Mouse (Mus musculus) neural tube, embryonic 10.5 days (tissue): ENCODE data around the gene Hlf.

Source experiments
- DNase-seq: peaks from one replicate; pipeline ENCODE4 v3.0.0-alpha.2; 2017; ENCODE audit warnings: low spot score; ENCODE audit errors: extremely low spot score

Gene Hlf

GRCm38 (mm10) chr11:90390817-90391173 is at the start of gene Hlf:
Hlf (minus strand) TSS chr11:90390895.
- DNase-seq, result peak; percentile 91

GRCm38 (mm10) chr11:90438768-90439167 is 48.1 kb upstream of the Hlf start:
- no peak for DNase-seq

- DNase-seq, result no peak
Observed at GRCm38 (mm10) chr11:90425207-90425525, 34.5 kb upstream of the Hlf start.

GRCm38 (mm10) chr11:90424334-90425206 is 33.9 kb upstream of the Hlf start:
- peak; percentile 44 for DNase-seq

GRCm38 (mm10) chr11:90423896-90424295 is 33.2 kb upstream of the Hlf start:
- no peak for DNase-seq

- DNase-seq, result no peak
Observed at GRCm38 (mm10) chr11:90419706-90420105, 29.0 kb upstream of the Hlf start.

- DNase-seq, result peak; percentile 95
Observed at GRCm38 (mm10) chr11:90417921-90418320, 27.2 kb upstream of the Hlf start.

GRCm38 (mm10) chr11:90417011-90417410 is 26.3 kb upstream of the Hlf start:
- DNase-seq, result no peak

GRCm38 (mm10) chr11:90398850-90399249 is 8.2 kb upstream of the Hlf start:
- DNase-seq, result no peak

GRCm38 (mm10) chr11:90391271-90392185 is 833 bp upstream of the Hlf start:
- DNase-seq, result peak; percentile 32

- peak; percentile 49 for DNase-seq
Observed at GRCm38 (mm10) chr11:90389902-90390816, 536 bp downstream of the Hlf start.

GRCm38 (mm10) chr11:90389174-90389901 is 1.4 kb downstream of the Hlf start:
- peak; percentile 50 for DNase-seq

GRCm38 (mm10) chr11:90387501-90388440 is 2.9 kb downstream of the Hlf start:
- no peak for DNase-seq

GRCm38 (mm10) chr11:90382005-90382611 is 8.6 kb downstream of the Hlf start:
- no peak for DNase-seq

GRCm38 (mm10) chr11:90381113-90381512 is 9.6 kb downstream of the Hlf start:
- DNase-seq, result no peak

- DNase-seq, result no peak
Observed at GRCm38 (mm10) chr11:90380131-90380685, 10.5 kb downstream of the Hlf start.

- DNase-seq, result no peak
Observed at GRCm38 (mm10) chr11:90378008-90378407, 12.7 kb downstream of the Hlf start.

- DNase-seq, result no peak
Observed at GRCm38 (mm10) chr11:90376436-90376835, 14.3 kb downstream of the Hlf start.
